Mouse (Mus musculus): Measurements from ENCODE around the gene Pltp. TPM values are rescaled to one million over a fixed set of nuclear protein-coding genes. Genes with fewer than 3 reads are reported as not detected.

Pltp gene
- total and polyA plus RNA-seq, 3 experiments: 5.2 to 17.1 TPM; not detected in 1

DNA sequence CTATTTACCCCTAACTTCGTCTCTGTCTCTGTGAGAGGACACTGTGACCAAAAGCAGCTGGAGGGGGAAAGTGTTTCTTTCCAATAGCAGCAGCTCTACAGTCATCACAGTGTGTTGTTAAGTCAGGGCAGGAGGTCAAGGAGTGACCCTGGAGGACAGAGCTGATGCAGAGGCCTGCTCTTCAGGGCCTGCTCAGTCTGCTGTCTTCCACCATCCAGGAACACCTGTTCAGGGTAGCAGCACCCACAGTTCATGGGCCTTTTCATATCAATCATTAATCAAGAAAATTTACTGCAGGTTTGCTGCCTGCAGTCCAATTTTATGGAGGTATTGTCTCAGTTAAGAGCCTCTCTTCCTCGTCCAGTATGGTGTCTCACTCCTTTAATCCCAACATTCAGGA is 44.0 kb downstream of the Pltp start:
- H3K79me2 ChIP-seq (ENCODE audit: control insufficient read depth, insufficient read depth, low read length, poor library complexity): no peaks in the 10 kb centered on the region
- H3K9me3 ChIP-seq (replicated peaks; ENCODE audit: insufficient read depth, low read length): no peaks in the 10 kb centered on the region
- no peak overlapping the region for H3K4me3 ChIP-seq (ENCODE audit: control insufficient read depth in 1 of 2, insufficient read depth in 1 of 2, low read depth in 2 of 2, low read length in 2 of 2)
- no peak overlapping the region for H3K27ac ChIP-seq (ENCODE audit: control insufficient read depth, low read depth, low read length)
- TF ChIP-seq POLR2AphosphoS2 (IDR thresholded peaks at IDR 0.05; ENCODE audit: low read length) (no peak), CTCF (IDR thresholded peaks at IDR 0.05 in 2 of 3, conservative IDR thresholded peaks at IDR 0.05 in 1 of 3; ENCODE audit: control insufficient read depth in 1 of 3, insufficient read depth in 1 of 3, low read depth in 2 of 3, low read length in 3 of 3, poor library complexity in 1 of 3, severe bottlenecking in 1 of 3) (no peak), USF1 (IDR thresholded peaks at IDR 0.05; ENCODE audit: low read depth, low read length) (no peak), MAFK (IDR thresholded peaks at IDR 0.05; ENCODE audit: borderline replicate concordance, low read depth, low read length) (no peak), JUND (IDR thresholded peaks at IDR 0.05; ENCODE audit: low read depth, low read length) (no peak), USF2 (IDR thresholded peaks at IDR 0.05; ENCODE audit: borderline replicate concordance in 1 of 2, insufficient read depth in 1 of 2, low read depth in 1 of 2, low read length in 2 of 2) (no peak), EP300 (IDR thresholded peaks at IDR 0.05; ENCODE audit: low read depth in 1 of 2, low read length in 2 of 2) (no peak), ZNF384 (IDR thresholded peaks at IDR 0.05; ENCODE audit: low read depth, low read length) (no peak), ZC3H11A (IDR thresholded peaks at IDR 0.05; ENCODE audit: low read depth, low read length) (no peak), TBP (IDR thresholded peaks at IDR 0.05; ENCODE audit: low read depth, low read length) (no peak), TAL1 (IDR thresholded peaks at IDR 0.05; ENCODE audit: low read length) (no peak), POLR2AphosphoS5 (IDR thresholded peaks at IDR 0.05; ENCODE audit: borderline replicate concordance, low read depth, low read length) (no peak)
- no peak for DNase-seq (ENCODE audit: low read depth, low spot score)
- no peaks in the 10 kb centered on the region for H3K27me3 ChIP-seq (ENCODE audit: control insufficient read depth in 1 of 2, insufficient read depth in 2 of 2, low read length in 2 of 2)
- H3K9ac ChIP-seq (ENCODE audit: control insufficient read depth, low read depth, low read length, poor library complexity, severe bottlenecking): no peak overlapping the region
- H3K36me3 ChIP-seq (ENCODE audit: control insufficient read depth in 1 of 2, insufficient read depth in 2 of 2, low read length in 2 of 2): peaks cover 0 to 7% of the 10 kb centered on the region in 2 experiments; a peak in 2 of 4 replicates
- H3K4me1 ChIP-seq (ENCODE audit: control insufficient read depth in 1 of 2, insufficient read depth in 2 of 2, low read length in 2 of 2): peaks cover 6 to 10% of the 10 kb centered on the region in 2 experiments

DNA sequence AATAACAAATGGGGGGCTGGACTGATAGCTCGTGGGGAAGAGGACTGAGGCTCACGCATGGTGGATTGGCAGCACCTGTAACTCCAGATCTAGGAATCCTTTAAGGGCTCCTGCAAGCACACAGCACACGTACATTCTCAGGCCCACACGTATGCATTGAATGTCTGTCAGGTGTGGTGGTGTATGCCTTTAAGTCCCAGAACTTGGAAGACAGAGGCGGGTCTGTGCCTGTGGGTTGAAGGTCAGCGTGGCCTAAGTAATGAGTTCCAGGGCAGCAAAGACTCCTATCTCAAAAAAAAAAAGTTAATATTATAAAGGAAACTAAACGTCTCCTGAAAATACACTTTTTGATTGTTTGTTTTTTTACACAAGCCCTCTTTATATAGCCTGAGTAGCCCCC is 50.9 kb downstream of the Pltp start:
- Histone ChIP-seq H3K9me3 (replicated peaks; ENCODE audit: insufficient read depth, low read length) (no peaks in the 10 kb centered on the region), H3K27me3 (ENCODE audit: control insufficient read depth in 1 of 2, insufficient read depth in 2 of 2, low read length in 2 of 2) (no peaks in the 10 kb centered on the region), H3K4me1 (ENCODE audit: control insufficient read depth in 1 of 2, insufficient read depth in 2 of 2, low read length in 2 of 2) (peaks cover 7 to 17% of the 10 kb centered on the region in 2 experiments; a peak in 3 of 4 replicates), H3K36me3 (ENCODE audit: control insufficient read depth in 1 of 2, insufficient read depth in 2 of 2, low read length in 2 of 2) (peaks cover 0 to 18% of the 10 kb centered on the region in 2 experiments; a peak in 2 of 4 replicates), H3K27ac (ENCODE audit: control insufficient read depth, low read depth, low read length) (no peak overlapping the region), H3K9ac (ENCODE audit: control insufficient read depth, low read depth, low read length, poor library complexity, severe bottlenecking) (no peak overlapping the region), H3K4me3 (ENCODE audit: control insufficient read depth in 1 of 2, insufficient read depth in 1 of 2, low read depth in 2 of 2, low read length in 2 of 2) (no peak overlapping the region), H3K79me2 (ENCODE audit: control insufficient read depth, insufficient read depth, low read length, poor library complexity) (peaks cover 30% of the 10 kb centered on the region)
- no peak for DNase-seq (ENCODE audit: low read depth, low spot score)
- no peak for TF ChIP-seq POLR2AphosphoS2 (IDR thresholded peaks at IDR 0.05; ENCODE audit: low read length)

DNA sequence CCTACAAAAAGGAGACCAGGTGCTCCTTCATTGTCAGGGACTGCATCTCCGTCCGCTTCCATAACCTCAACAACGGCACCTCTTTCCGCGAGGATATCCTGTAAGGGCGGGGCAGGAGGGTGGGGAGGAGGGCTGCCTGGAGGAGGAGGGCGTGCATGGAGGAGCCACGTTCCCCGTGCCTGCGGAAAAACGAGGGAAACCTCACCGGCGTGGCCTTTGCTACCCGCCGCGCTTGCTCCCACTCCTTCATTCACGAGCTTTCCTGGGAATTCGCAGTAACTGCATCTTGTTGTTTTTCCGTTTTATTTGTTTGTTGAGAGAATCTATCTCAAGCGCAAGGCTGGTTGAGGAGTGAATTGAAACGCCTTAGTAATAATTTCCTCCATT is 52.2 kb downstream of the Pltp start:
- Histone ChIP-seq H3K9ac (ENCODE audit: control insufficient read depth, low read depth, low read length, poor library complexity, severe bottlenecking) (peak overlapping the region; percentile 90), H3K4me3 (ENCODE audit: control insufficient read depth in 1 of 2, insufficient read depth in 1 of 2, low read depth in 2 of 2, low read length in 2 of 2) (peak overlapping the region; percentile 69 to 90), H3K9me3 (replicated peaks; ENCODE audit: insufficient read depth, low read length) (no peaks in the 10 kb centered on the region), H3K79me2 (ENCODE audit: control insufficient read depth, insufficient read depth, low read length, poor library complexity) (peaks cover 30% of the 10 kb centered on the region), H3K27ac (ENCODE audit: control insufficient read depth, low read depth, low read length) (peak overlapping the region; percentile 97), H3K27me3 (ENCODE audit: control insufficient read depth in 1 of 2, insufficient read depth in 2 of 2, low read length in 2 of 2) (no peaks in the 10 kb centered on the region), H3K4me1 (ENCODE audit: control insufficient read depth in 1 of 2, insufficient read depth in 2 of 2, low read length in 2 of 2) (peaks cover 7 to 17% of the 10 kb centered on the region in 2 experiments; a peak in 3 of 4 replicates), H3K36me3 (ENCODE audit: control insufficient read depth in 1 of 2, insufficient read depth in 2 of 2, low read length in 2 of 2) (peaks cover 0 to 18% of the 10 kb centered on the region in 2 experiments; a peak in 3 of 4 replicates)
- no peak for DNase-seq (ENCODE audit: low read depth, low spot score)
- peak; percentile 73 for TF ChIP-seq MYC (IDR thresholded peaks at IDR 0.05; ENCODE audit: low read depth, low read length)
- peak; percentile 56 for TF ChIP-seq MXI1 (IDR thresholded peaks at IDR 0.05; ENCODE audit: low read depth, low read length)
- TF ChIP-seq MAZ (IDR thresholded peaks at IDR 0.05; ENCODE audit: low read depth, low read length): peak; percentile 92
- peak; percentile 65; the same call in 1 of the 2 replicates for TF ChIP-seq MAX (IDR thresholded peaks at IDR 0.05; ENCODE audit: low read length)
- TF ChIP-seq ZKSCAN1 (IDR thresholded peaks at IDR 0.05; ENCODE audit: low read depth, low read length): peak; percentile 69
- no peak for TF ChIP-seq MEF2A (IDR thresholded peaks at IDR 0.05; ENCODE audit: extremely low read depth, insufficient replicate concordance, low read depth, low read length, poor library complexity, severe bottlenecking)
- TF ChIP-seq CHD1 (IDR thresholded peaks at IDR 0.05; ENCODE audit: low read depth, low read length): no peak
- peak in 1 of 2 experiments; percentile 43; a peak in 1 of 4 replicates for TF ChIP-seq POLR2A (IDR thresholded peaks at IDR 0.05; ENCODE audit: control insufficient read depth in 1 of 2, insufficient read depth in 1 of 2, low read depth in 1 of 2, low read length in 2 of 2, poor library complexity in 1 of 2)
- TF ChIP-seq CTCF (IDR thresholded peaks at IDR 0.05 in 2 of 3, conservative IDR thresholded peaks at IDR 0.05 in 1 of 3; ENCODE audit: control insufficient read depth in 1 of 3, insufficient read depth in 1 of 3, low read depth in 2 of 3, low read length in 3 of 3, poor library complexity in 1 of 3, severe bottlenecking in 1 of 3): no peak
